Mouse (Mus musculus): Measurements from ENCODE around the gene Mrpl37. TPM values are rescaled to one million over a fixed set of nuclear protein-coding genes. Genes with fewer than 3 reads are reported as not detected.

Mrpl37 gene
- total RNA-seq, 2 experiments from 2014 or later, result 69.2 to 76.8 TPM

GRCm38 (mm10) chr4:107020287-107021000, 46.2 kb downstream of the Mrpl37 start:
- DNase-seq (ENCODE audit: low spot score in 2 of 2), result no peak

- DNase-seq (ENCODE audit: low spot score in 2 of 2), result peak in 1 of 2 experiments; percentile 47
Observed at GRCm38 (mm10) chr4:107019027-107019426, 47.6 kb downstream of the Mrpl37 start.

- peak in 1 of 2 experiments; percentile 24 for DNase-seq (ENCODE audit: low spot score in 2 of 2)
Observed at GRCm38 (mm10) chr4:107018521-107018920, 48.1 kb downstream of the Mrpl37 start.

- DNase-seq (ENCODE audit: low spot score in 2 of 2), result no peak
Observed at GRCm38 (mm10) chr4:107017257-107017656, 49.4 kb downstream of the Mrpl37 start.

DNA sequence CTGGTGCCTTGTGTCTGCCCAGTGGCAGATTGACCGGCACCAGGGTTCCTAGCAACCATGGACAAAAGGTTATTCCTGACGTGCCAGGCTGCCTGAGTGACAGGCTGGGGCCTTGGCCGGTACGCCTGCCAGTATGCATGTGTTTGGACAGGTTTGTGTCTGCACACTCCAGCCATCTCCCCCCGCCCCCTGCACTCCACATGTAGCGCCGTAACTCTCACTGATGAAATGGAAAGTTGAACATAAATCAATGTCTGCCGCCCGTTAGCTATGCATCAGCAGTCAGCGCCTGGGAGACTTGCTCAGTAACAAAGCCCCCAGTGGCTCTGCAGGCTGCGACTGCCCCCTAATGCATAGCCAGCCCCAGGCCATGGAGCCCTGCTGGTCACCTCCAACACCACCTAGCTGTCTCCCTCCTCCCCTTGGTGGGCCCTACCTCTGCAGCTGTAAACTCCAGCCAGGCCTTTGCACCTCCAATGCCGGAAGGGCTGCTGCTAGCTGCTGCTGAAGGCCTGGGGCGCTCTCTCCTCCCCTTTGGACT, 50.6 kb downstream of the Mrpl37 start:
- DNase-seq (ENCODE audit: low spot score in 2 of 2), result no peak

GRCm38 (mm10) chr4:107013817-107014260, 52.8 kb downstream of the Mrpl37 start:
- no peak for DNase-seq (ENCODE audit: low spot score in 2 of 2)

DNA sequence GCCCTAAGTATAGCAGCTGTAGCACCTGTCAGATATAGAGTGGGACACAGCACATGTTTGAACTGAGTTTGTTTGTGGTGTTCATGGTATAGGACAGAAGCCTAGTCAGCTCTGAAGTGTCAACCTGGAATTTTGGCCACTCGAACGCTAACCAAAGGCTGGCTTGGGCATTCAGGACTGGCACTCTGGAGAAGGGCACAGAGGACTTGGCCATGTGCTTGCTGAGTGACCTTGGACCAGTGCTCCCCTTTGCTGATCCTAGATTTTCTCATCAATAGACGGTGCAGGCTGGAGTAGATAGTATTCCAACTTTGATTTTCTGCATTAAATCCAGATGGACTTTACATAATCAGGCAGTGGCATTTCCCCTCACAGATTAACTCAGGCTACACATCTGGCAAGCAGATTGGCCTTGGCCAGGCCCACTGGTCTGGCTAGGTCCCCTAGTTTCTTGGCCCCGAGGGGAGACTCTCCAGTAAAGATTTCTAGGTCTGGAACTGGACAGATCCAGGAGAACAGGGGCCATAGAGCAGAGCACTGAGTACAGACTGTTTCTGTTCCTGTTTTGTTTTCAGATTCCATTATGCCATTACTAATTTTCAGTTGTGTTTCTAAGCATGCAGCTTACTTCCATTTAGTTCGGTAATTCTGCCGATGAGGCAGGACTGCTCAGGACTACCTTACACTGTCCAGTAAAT, 53.4 kb downstream of the Mrpl37 start:
- no peak for DNase-seq (ENCODE audit: low spot score in 2 of 2)

DNA sequence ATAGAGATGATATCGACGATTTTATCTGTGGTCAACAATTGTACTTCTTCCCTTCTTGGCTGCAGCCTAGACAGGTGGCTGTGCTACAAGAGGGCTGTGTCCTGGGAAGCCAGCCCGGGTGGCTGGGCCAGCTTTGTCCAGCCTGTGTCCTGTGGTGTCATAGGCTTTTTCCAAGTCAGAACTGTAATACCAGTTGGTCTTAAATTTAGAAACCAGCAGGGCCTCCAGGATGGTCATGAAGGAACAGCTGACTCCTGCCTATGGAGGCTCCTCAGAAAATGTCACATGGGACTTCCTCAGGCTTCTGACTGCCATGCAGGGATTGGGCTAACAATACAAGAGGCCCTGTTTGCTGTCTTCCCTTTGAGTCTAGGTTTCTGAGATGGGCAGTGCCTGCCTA, 54.1 kb downstream of the Mrpl37 start:
- DNase-seq (ENCODE audit: low spot score in 2 of 2), result peak in 1 of 2 experiments; percentile 27

GRCm38 (mm10) chr4:107012005-107012478, 54.6 kb downstream of the Mrpl37 start:
- no peak for DNase-seq (ENCODE audit: low spot score in 2 of 2)

- no peak for DNase-seq (ENCODE audit: low spot score in 2 of 2)
Observed at GRCm38 (mm10) chr4:107011325-107012004, 55.2 kb downstream of the Mrpl37 start.

GRCm38 (mm10) chr4:107009548-107009947, 57.1 kb downstream of the Mrpl37 start:
- no peak for DNase-seq (ENCODE audit: low spot score in 2 of 2)

DNA sequence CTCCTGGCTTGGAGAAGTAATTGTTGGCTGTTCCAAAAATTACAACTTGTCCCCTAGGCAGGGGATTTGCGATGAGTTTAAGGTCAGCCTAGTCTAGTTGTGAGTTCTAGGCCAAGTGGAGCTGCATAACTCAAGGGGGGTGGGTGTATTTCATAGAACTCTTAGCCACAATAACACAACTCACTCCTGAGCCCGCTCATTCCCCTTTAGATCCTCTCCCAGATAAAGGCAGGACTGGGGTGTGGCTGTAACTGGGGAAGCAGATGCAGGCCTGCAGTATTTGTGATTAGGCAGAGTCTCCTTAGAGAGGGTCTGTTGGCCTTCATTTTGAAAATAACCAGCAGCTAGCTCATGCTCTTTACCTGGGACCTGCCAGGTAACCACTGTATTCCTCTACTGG, 58.5 kb downstream of the Mrpl37 start:
- no peak for DNase-seq (ENCODE audit: low spot score in 2 of 2)

DNA sequence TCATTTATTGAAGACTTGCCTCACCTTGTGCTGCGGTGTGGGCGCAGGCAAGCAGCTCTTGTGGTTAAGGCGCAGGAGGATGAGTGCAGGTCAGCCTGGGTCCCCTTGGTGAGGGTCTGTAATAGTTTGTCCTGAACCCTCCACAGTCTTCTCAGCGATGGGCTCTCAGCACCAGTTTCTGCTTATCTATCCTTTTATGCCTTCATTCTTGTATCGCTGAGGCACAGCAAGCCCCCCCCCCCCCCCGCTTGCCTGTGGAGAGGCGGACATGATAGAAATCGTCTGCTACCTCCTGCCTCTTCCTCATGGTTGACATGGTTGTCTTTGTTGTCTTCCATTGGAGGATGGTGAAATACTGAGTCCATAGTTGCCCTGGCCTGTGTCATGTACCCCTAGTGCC, 59.3 kb downstream of the Mrpl37 start:
- DNase-seq (ENCODE audit: low spot score in 2 of 2), result no peak

- DNase-seq (ENCODE audit: low spot score in 2 of 2), result no peak
Observed at GRCm38 (mm10) chr4:107006807-107007206, 59.9 kb downstream of the Mrpl37 start.

DNA sequence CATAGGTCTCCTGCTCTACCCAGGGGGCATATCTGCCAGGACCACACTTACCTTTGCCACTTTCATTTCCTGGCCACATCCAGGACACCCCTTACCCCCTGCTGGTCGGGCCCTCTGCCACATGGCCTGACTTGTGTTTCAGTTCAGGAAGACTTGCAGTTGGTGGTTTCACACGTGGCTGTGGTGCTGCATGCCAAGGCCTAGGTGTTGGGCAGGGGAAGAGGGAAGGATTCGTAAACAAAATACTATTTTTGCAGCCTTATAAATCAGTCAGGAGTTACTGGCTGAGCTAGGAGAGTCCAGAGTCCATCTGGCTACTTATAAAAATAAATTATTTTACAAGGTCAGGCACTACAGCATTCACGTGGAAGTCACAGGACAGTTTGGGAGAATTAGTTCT, 60.4 kb downstream of the Mrpl37 start:
- no peak for DNase-seq (ENCODE audit: low spot score in 2 of 2)

Other genes with a start within 250 kb of the Mrpl37 start
- gene Ssbp3, start 156.2 kb downstream of the Mrpl37 start, total RNA-seq (2021), result 10 to 100 TPM; 65.7 to 73.4 TPM
- gene Cyb5rl, start 120 bp upstream of the Mrpl37 start, total RNA-seq (2021), result 10 to 100 TPM; 16.2 to 21.5 TPM
- not detected for gene Cdcp2, start 30.0 kb upstream of the Mrpl37 start, total RNA-seq (2021)
- 100 to 1,000 TPM; 142 to 149 TPM for gene Tmem59, start 111.5 kb upstream of the Mrpl37 start, total RNA-seq (2021)
- 10 to 100 TPM; 17.8 to 21.4 TPM for gene Tceanc2, start 112.2 kb upstream of the Mrpl37 start, total RNA-seq (2021)
- under 1 TPM in 1 of 2 experiments, not detected in 1; 0.34 TPM for gene Ldlrad1, start 142.3 kb upstream of the Mrpl37 start, total RNA-seq (2021)
- gene Lrrc42, start 186.7 kb upstream of the Mrpl37 start, total RNA-seq (2021), result 10 to 100 TPM; 25.2 to 26.5 TPM
- 10 to 100 TPM; 27.3 to 28.9 TPM for gene Hspb11, start 186.7 kb upstream of the Mrpl37 start, total RNA-seq (2021)
- not detected for gene Dio1, start 240.3 kb upstream of the Mrpl37 start, total RNA-seq (2021)
- 10 to 100 TPM; 20.2 to 24.8 TPM for gene Yipf1, start 247.5 kb upstream of the Mrpl37 start, total RNA-seq (2021)

Data from gastrocnemius, postnatal 4 days (tissue).